Mouse (Mus musculus): ENCODE data around the gene Slc29a4. TPM values are rescaled to one million over a fixed set of nuclear protein-coding genes. Genes with fewer than 3 reads are reported as not detected.

Gene Slc29a4
- polyA plus RNA-seq, 1 experiment from 2014 or later = 9.7 TPM

- no peak overlapping the region for H3K27ac ChIP-seq (ENCODE audit: low read depth)
- no peak for ATAC-seq (replicated peaks; ENCODE audit: low FRiP score, low TSS enrichment, low read depth)
- no peak for DNase-seq (ENCODE audit: low spot score)
- no peaks in the 10 kb centered on the region for H3K27me3 ChIP-seq (replicated peaks; ENCODE audit: control insufficient read depth, insufficient read depth, low read length)
- no peak overlapping the region for H3K9ac ChIP-seq (ENCODE audit: low read length)
- H3K4me2 ChIP-seq (ENCODE audit: low read length) = no peak overlapping the region
- H3K36me3 ChIP-seq (ENCODE audit: control insufficient read depth, insufficient read depth, low read length) = peaks cover 96% of the 10 kb centered on the region
- no peak overlapping the region for H3K4me3 ChIP-seq (ENCODE audit: low read depth, low read length)
- no peaks in the 10 kb centered on the region for H3K9me3 ChIP-seq (ENCODE audit: control insufficient read depth, low read length)
- no peaks in the 10 kb centered on the region for H3K4me1 ChIP-seq (replicated peaks; ENCODE audit: control insufficient read depth, insufficient read depth, low read length)
- WGBS = 94% methylated on average over 11 of the region's 11 CpGs
These were observed 39.6 kb downstream of the Slc29a4 start for GRCm38 (mm10) chr5:142731916-142732315.

- H3K36me3 ChIP-seq (ENCODE audit: control insufficient read depth, insufficient read depth, low read length) = peaks cover 90% of the 10 kb centered on the region
- ATAC-seq (replicated peaks; ENCODE audit: low FRiP score, low TSS enrichment, low read depth) (no peak), DNase-seq (ENCODE audit: low spot score) (no peak)
- H3K4me3 ChIP-seq (ENCODE audit: low read depth, low read length) = no peak overlapping the region
- no peaks in the 10 kb centered on the region for H3K9me3 ChIP-seq (ENCODE audit: control insufficient read depth, low read length)
- WGBS = 81% methylated on average over 8 of the region's 8 CpGs
- H3K4me2 ChIP-seq (ENCODE audit: low read length) = no peak overlapping the region
- no peaks in the 10 kb centered on the region for H3K4me1 ChIP-seq (replicated peaks; ENCODE audit: control insufficient read depth, insufficient read depth, low read length)
- H3K27ac ChIP-seq (ENCODE audit: low read depth) = no peak overlapping the region
- H3K27me3 ChIP-seq (replicated peaks; ENCODE audit: control insufficient read depth, insufficient read depth, low read length) = no peaks in the 10 kb centered on the region
- no peak overlapping the region for H3K9ac ChIP-seq (ENCODE audit: low read length)
These were observed 47.6 kb downstream of the Slc29a4 start for GRCm38 (mm10) chr5:142739941-142740340.

- ATAC-seq (replicated peaks; ENCODE audit: low FRiP score, low TSS enrichment, low read depth) = no peak
- Histone ChIP-seq H3K4me2 (ENCODE audit: low read length) (no peak overlapping the region), H3K9ac (ENCODE audit: low read length) (no peak overlapping the region), H3K27me3 (replicated peaks; ENCODE audit: control insufficient read depth, insufficient read depth, low read length) (no peaks in the 10 kb centered on the region), H3K4me3 (ENCODE audit: low read depth, low read length) (no peak overlapping the region), H3K9me3 (ENCODE audit: control insufficient read depth, low read length) (no peaks in the 10 kb centered on the region), H3K27ac (ENCODE audit: low read depth) (no peak overlapping the region), H3K36me3 (ENCODE audit: control insufficient read depth, insufficient read depth, low read length) (peaks cover 82% of the 10 kb centered on the region), H3K4me1 (replicated peaks; ENCODE audit: control insufficient read depth, insufficient read depth, low read length) (no peaks in the 10 kb centered on the region)
- WGBS = 84% methylated on average over 12 of the region's 12 CpGs
- DNase-seq (ENCODE audit: low spot score) = no peak
These were observed 54.8 kb downstream of the Slc29a4 start for GRCm38 (mm10) chr5:142747026-142747629.

- WGBS = 89% methylated on average over 11 of the region's 11 CpGs
- Histone ChIP-seq H3K27ac (ENCODE audit: low read depth) (no peak overlapping the region), H3K36me3 (ENCODE audit: control insufficient read depth, insufficient read depth, low read length) (peaks cover 80% of the 10 kb centered on the region)
These were observed 57.9 kb downstream of the Slc29a4 start for GRCm38 (mm10) chr5:142750173-142750572.

GRCm38 (mm10) chr5:142752241-142752640 lies 59.9 kb downstream of the Slc29a4 start:
- DNase-seq (ENCODE audit: low spot score) (no peak), ATAC-seq (replicated peaks; ENCODE audit: low FRiP score, low TSS enrichment, low read depth) (no peak; the same call in 1 of the 2 replicates)

More at GRCm38 (mm10) chr5:142750173-142750572, 57.9 kb downstream of the Slc29a4 start:
- no peak for DNase-seq (ENCODE audit: low spot score)
- H3K4me2 ChIP-seq (ENCODE audit: low read length) = no peak overlapping the region
- no peaks in the 10 kb centered on the region for H3K27me3 ChIP-seq (replicated peaks; ENCODE audit: control insufficient read depth, insufficient read depth, low read length)
- ATAC-seq (replicated peaks; ENCODE audit: low FRiP score, low TSS enrichment, low read depth) = no peak
- no peaks in the 10 kb centered on the region for H3K9me3 ChIP-seq (ENCODE audit: control insufficient read depth, low read length)
- H3K9ac ChIP-seq (ENCODE audit: low read length) = no peak overlapping the region
- H3K4me1 ChIP-seq (replicated peaks; ENCODE audit: control insufficient read depth, insufficient read depth, low read length) = no peaks in the 10 kb centered on the region
- H3K4me3 ChIP-seq (ENCODE audit: low read depth, low read length) = no peak overlapping the region

GRCm38 (mm10) chr5:142759786-142760185 lies 67.5 kb downstream of the Slc29a4 start:
- H3K36me3 ChIP-seq (ENCODE audit: control insufficient read depth, insufficient read depth, low read length) = peaks cover 98% of the 10 kb centered on the region
- no peak overlapping the region for H3K9ac ChIP-seq (ENCODE audit: low read length)
- 93% methylated on average over 8 of the region's 8 CpGs for WGBS
- no peak overlapping the region for H3K4me2 ChIP-seq (ENCODE audit: low read length)
- no peak for ATAC-seq (replicated peaks; ENCODE audit: low FRiP score, low TSS enrichment, low read depth)
- no peaks in the 10 kb centered on the region for H3K27me3 ChIP-seq (replicated peaks; ENCODE audit: control insufficient read depth, insufficient read depth, low read length)
- H3K27ac ChIP-seq (ENCODE audit: low read depth) = no peak overlapping the region
- no peaks in the 10 kb centered on the region for H3K4me1 ChIP-seq (replicated peaks; ENCODE audit: control insufficient read depth, insufficient read depth, low read length)
- DNase-seq (ENCODE audit: low spot score) = no peak
- no peaks in the 10 kb centered on the region for H3K9me3 ChIP-seq (ENCODE audit: control insufficient read depth, low read length)
- no peak overlapping the region for H3K4me3 ChIP-seq (ENCODE audit: low read depth, low read length)

More at GRCm38 (mm10) chr5:142752241-142752640, 59.9 kb downstream of the Slc29a4 start:
- no peak overlapping the region for H3K27ac ChIP-seq (ENCODE audit: low read depth)
- H3K36me3 ChIP-seq (ENCODE audit: control insufficient read depth, insufficient read depth, low read length) = peaks cover 84% of the 10 kb centered on the region
- no peaks in the 10 kb centered on the region for H3K9me3 ChIP-seq (ENCODE audit: control insufficient read depth, low read length)
- H3K9ac ChIP-seq (ENCODE audit: low read length) = no peak overlapping the region
- no peaks in the 10 kb centered on the region for H3K4me1 ChIP-seq (replicated peaks; ENCODE audit: control insufficient read depth, insufficient read depth, low read length)
- no peak overlapping the region for H3K4me2 ChIP-seq (ENCODE audit: low read length)
- no peaks in the 10 kb centered on the region for H3K27me3 ChIP-seq (replicated peaks; ENCODE audit: control insufficient read depth, insufficient read depth, low read length)
- 56% methylated on average over 13 of the region's 13 CpGs for WGBS
- H3K4me3 ChIP-seq (ENCODE audit: low read depth, low read length) = no peak overlapping the region

- ATAC-seq (replicated peaks; ENCODE audit: low FRiP score, low TSS enrichment, low read depth) = no peak
- H3K27ac ChIP-seq (ENCODE audit: low read depth) = no peak overlapping the region
These were observed 69.1 kb downstream of the Slc29a4 start for GRCm38 (mm10) chr5:142761326-142761983.

GRCm38 (mm10) chr5:142762082-142762807 lies 69.9 kb downstream of the Slc29a4 start:
- 93% methylated on average over 21 of the region's 21 CpGs for WGBS
- peaks cover 98% of the 10 kb centered on the region for H3K36me3 ChIP-seq (ENCODE audit: control insufficient read depth, insufficient read depth, low read length)

More at GRCm38 (mm10) chr5:142761326-142761983, 69.1 kb downstream of the Slc29a4 start:
- no peaks in the 10 kb centered on the region for H3K9me3 ChIP-seq (ENCODE audit: control insufficient read depth, low read length)
- DNase-seq (ENCODE audit: low spot score) = no peak
- 91% methylated on average over 16 of the region's 16 CpGs for WGBS
- H3K9ac ChIP-seq (ENCODE audit: low read length) = no peak overlapping the region
- H3K4me3 ChIP-seq (ENCODE audit: low read depth, low read length) = no peak overlapping the region
- H3K4me1 ChIP-seq (replicated peaks; ENCODE audit: control insufficient read depth, insufficient read depth, low read length) = no peaks in the 10 kb centered on the region
- H3K4me2 ChIP-seq (ENCODE audit: low read length) = no peak overlapping the region
- H3K36me3 ChIP-seq (ENCODE audit: control insufficient read depth, insufficient read depth, low read length) = peaks cover 99% of the 10 kb centered on the region
- H3K27me3 ChIP-seq (replicated peaks; ENCODE audit: control insufficient read depth, insufficient read depth, low read length) = no peaks in the 10 kb centered on the region

More at GRCm38 (mm10) chr5:142762082-142762807, 69.9 kb downstream of the Slc29a4 start:
- H3K9me3 ChIP-seq (ENCODE audit: control insufficient read depth, low read length) = no peaks in the 10 kb centered on the region
- no peak overlapping the region for H3K9ac ChIP-seq (ENCODE audit: low read length)
- H3K27me3 ChIP-seq (replicated peaks; ENCODE audit: control insufficient read depth, insufficient read depth, low read length) = no peaks in the 10 kb centered on the region
- no peaks in the 10 kb centered on the region for H3K4me1 ChIP-seq (replicated peaks; ENCODE audit: control insufficient read depth, insufficient read depth, low read length)
- H3K4me3 ChIP-seq (ENCODE audit: low read depth, low read length) = no peak overlapping the region
- no peak overlapping the region for H3K27ac ChIP-seq (ENCODE audit: low read depth)
- no peak overlapping the region for H3K4me2 ChIP-seq (ENCODE audit: low read length)
- DNase-seq (ENCODE audit: low spot score) = no peak
- no peak for ATAC-seq (replicated peaks; ENCODE audit: low FRiP score, low TSS enrichment, low read depth)
